Mouse (Mus musculus) hindlimb bud, embryonic 11.5 days (tissue): ENCODE data around the gene Epha8.

Source experiments
- DNase-seq: peaks from one replicate; pipeline ENCODE4 v3.0.0-alpha.2; 2012; ENCODE audit warnings: low read depth, low spot score; ENCODE audit errors: extremely low spot score

The Epha8 gene

DNA sequence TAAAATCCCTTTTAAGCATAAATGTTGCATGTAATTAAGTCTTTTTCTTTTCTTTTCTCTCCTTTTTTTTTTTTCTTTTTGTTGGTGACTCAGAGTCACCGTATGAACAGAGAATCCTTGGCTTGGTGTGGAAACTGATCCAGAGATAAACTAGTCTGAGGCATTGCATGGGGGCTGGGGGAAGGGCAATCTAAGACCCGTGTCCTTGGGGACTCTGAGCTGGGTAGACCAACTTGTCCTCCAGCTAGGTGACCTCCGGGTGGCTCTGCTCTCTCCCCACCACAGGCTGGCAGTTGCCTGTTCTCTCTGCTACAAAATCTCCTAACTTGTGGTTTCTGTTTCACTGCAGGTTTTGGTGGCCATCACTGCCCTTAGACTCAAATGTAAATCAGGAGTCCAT, 3.5 kb upstream of the Epha8 start:
- no peak for DNase-seq

- no peak for DNase-seq
Measured at GRCm38 (mm10) chr4:136954562-136954961, 2.1 kb downstream of the Epha8 start.

GRCm38 (mm10) chr4:136949266-136949989, 7.2 kb downstream of the Epha8 start:
- DNase-seq = no peak

DNA sequence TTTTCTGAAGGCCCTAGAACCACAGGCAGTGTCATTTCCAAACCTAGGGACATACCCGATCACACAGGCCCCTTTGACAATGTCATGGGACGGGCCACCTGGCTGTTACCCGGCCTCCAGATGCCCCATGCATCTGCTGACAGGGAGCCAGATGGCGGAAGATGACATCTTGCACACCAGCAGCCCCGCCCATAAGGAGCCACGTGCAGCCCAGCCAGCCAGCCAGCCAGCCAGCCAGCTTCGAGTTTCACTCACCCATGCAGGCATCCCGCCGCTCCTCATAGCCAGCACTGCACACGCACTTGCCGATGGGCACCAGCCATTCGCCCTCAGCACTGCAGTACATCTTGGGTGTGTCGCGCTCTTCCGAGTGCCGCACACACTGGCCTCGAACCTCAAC, 11.2 kb downstream of the Epha8 start:
- no peak for DNase-seq

DNA sequence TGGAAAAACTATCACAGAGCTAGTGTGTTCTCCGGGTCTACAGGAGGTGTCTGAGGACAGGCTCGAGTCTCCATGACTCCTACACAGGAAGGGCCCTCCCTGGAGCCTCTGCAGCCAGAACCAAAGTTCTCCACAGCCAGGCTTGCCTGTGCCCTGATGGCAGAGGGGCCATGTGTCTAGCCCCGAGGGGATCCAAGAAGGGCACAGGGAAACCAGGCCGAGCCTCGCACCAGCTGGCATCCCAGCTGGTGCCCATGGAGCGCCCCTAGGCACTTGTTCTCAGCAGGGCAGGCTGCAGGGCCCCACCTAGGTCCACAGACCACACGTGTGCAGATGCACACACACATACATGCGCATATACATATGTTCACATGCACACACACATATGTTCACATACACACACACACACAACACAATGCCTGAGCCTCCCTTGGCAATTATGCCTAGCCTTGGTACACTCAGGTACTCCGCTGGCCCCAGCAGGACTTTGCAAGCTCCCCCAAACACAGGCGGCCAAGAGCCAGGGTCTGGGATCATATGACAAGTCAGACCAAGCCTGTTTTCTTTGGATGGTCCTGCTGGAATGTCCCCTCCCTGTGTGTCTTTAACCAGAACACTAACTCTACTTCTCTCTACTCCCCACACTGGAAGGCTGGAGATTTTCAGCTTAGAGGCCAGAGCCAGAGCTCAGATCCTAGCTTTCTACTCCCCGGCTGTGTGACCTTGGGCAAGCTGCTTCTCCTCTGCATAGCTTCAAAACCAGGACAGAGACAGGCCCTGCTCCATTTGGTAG, 11.9 kb downstream of the Epha8 start:
- DNase-seq = no peak

GRCm38 (mm10) chr4:136943175-136943574, 13.4 kb downstream of the Epha8 start:
- DNase-seq = no peak

DNA sequence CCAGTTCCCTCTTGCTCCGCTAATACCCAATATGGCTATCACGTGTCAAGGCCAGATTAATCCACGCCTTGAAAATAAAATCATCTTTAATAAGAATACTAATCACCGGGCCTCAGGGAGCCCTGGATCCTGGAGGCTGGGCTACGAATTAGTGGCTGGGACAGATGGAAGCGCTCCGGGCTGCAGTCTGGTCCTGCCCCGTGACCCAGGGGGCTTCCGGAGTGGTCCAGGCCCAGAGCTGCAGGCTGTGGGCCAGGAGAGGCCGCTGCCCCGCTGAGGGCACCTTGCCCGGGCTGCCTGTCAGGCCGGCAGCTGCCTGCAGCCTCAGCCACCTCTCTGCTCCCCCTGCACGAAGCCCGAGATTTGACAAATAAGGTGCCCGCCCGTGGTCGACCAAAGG, 13.9 kb downstream of the Epha8 start:
- no peak for DNase-seq

DNA sequence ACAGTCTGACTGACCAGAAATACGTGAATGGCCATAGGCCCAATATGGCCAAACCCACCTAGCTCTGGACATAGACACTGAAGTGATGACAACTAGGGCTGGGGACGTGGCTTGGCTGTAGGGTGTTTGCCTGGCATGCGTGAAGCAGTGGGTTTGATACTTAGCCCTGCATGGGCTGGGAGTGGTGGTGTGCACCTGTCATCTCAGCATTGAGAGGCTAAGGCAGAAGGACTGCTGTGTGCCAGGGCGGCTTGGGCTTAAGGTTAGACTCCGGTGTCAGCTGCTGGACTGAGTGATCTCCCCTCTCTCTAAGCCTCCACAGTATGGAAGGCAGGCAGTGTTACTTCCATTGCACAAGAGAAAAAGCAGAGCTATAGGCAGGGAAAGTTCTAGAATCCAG, 18.7 kb downstream of the Epha8 start:
- DNase-seq = no peak

DNA sequence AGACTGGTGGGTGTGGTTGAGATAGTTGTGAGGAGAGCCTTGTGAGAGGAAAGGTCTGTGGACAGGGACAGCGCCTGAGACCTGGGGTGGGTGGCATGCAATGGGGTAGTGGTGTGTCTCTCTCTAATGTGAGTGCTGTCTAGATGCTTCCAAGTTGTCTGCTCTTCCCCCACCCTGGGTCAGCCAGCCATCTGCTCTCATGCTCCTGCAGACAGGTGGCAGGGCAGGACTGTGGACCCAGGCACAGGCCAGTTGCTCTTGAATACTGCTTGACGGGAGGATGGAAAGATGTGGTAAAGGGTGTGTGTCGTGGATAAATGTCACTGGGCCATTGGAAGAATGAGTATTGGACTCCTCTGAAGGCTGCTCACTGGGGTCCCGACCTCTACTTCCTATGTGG, 19.3 kb downstream of the Epha8 start:
- DNase-seq = no peak

- DNase-seq = no peak
Measured at GRCm38 (mm10) chr4:136934746-136935613, 21.6 kb downstream of the Epha8 start.

DNA sequence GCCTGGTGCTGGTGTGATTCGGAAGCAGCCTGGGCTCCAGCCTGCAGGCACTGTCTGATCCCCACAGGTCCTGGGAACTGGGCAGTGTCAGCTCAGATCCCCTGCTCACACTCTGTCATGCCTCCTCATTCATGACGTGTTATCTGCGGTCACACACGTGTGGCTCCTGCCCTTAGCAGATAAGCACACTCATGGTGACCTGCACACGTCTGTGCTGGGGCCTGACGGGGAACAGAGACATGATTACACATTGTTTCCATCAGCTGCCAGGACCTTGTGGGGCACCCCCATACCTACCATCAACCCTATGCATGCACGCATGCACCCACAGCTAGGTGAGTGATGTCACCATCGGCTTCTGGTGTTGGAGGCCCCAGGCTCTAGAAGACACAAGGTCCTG, 26.1 kb downstream of the Epha8 start:
- DNase-seq = no peak

DNA sequence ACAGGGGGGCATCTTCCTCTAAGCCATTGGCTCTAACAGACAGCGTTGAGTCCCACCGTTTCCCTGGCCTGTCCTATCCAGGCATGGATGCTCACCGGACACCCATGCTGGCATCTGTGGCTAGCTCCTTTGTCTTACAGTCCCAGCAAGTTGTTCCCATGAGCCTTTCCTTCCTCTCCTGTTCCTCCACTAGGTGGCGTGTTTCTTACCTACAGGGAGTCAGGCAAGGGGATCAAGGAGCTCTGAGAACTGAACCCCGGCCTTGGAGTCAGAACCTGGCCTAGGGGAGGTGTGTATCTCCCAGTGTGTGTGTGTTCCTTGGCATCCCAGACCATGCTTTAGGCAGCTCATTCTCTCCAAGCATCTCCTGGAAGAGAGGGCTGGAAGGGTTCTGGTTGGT, 27.7 kb downstream of the Epha8 start:
- DNase-seq = peak; percentile 44

- DNase-seq = no peak
Measured at GRCm38 (mm10) chr4:136925804-136926203, 30.8 kb downstream of the Epha8 start.

DNA sequence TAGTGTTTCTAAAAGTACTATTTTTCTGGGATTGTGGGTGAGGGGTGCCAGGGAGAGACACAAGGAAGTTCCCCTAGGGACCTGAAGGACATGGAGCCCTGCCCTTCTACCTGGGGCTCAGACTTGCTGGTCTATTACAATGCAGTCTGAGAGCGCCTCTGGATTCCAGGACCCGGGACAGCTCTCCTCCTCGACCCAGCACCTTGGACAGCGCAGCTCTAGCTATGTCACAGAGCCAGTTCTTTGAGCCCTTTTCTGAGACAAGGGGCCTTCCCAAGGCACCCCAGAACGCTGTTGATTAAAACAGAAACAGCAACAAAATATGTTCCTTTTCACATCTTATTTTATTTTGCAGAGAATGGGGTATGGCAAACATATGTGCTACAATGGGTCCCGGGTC, 32.1 kb downstream of the Epha8 start:
- DNase-seq = peak; percentile 57

DNA sequence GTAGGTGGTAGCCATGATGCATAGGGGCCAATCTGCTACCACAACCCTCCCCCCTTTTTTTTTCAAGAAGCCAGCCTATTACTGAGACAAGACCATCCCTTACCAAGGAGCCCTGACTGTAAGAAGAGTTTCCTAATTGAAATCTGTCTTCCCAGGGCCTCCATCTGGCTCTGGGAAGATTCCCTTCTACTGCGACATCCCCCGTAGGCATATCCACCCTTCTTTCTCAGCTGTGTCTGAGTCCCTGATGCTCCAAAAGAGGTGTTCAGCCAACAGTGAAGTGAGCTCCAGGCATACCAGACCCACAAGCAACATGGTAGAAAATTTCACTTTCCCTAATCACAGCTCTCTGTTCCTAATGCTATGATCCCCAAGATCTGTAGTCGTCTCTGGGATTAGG, 37.1 kb downstream of the Epha8 start:
- DNase-seq = no peak

GRCm38 (mm10) chr4:136918834-136919233, 37.8 kb downstream of the Epha8 start:
- DNase-seq = no peak

DNA sequence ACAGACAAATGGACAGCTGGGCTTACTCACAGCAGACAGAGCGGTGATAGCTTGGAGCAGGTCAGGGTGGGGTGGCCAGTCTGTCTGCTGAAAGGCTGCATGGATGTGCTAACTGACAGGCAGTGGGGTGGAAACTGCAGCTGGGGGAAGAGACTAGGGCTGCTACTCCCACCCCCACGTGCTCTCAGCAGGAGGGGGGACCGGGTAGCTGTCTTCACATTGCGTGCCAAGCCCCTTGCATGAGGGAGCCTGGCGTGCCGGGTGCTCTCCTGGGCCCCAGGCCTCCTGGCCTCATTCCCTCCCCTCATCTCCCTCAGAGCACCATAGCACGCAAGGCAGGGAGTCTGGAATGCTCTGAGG, 39.5 kb downstream of the Epha8 start:
- no peak for DNase-seq

DNA sequence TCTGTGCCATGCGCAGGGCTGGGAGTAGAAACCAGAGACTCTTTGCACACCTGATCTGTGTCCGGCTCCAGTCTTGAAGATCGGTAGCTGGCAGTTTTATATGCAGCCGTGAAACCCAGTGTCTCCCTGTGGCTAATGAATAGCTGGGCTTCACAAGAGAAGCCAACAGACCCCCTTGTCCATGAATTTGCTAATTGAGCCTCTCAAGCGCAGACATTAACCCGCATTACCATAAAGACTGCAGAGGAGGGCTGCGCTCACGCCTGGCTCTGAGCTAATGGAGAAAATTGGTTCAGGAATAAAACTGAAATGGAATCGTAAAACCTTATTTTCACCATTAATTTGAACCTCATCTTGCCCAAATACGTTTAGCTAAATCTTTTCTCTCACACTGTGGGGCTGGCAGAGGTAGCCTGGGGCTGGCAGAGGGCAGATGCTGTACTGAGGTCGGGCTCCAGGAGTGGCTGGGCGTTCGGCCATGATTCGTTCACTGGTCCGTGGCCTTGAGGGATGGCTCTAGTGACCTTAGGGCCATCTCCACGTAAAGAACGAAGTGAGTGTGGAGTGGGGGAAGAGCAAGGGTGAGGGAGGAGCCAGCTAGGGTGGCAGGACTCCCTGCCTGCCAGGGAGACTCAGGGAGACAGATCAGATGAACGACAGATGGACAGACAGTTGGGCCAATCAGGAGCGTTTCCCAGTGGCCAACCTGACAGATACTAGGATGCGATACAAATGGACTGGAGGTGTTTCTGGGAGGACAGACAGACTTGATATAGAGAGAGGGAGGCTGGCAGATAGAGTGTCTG, 40.1 kb downstream of the Epha8 start:
- no peak for DNase-seq

DNA sequence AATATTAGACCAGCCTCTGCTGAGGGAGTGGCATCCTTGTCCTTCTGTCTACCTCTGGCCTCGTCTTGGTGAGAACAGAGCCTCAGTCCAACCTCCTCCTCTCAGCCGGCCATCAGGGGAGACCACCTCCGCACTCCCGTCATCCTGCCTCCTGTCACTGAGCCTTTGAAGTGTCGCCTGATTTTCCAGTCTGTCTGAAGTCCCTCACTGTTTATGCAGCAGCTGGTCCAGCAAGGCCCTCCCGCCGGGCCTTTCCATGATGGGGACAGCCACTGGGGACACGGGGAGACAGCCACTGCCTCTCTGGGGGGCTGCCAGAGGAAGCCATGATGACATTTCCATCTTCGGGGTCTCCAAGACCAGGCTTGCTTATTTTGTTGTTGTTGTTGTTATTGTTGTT, 43.8 kb downstream of the Epha8 start:
- DNase-seq = no peak

GRCm38 (mm10) chr4:136911804-136912203, 44.8 kb downstream of the Epha8 start:
- no peak for DNase-seq

DNA sequence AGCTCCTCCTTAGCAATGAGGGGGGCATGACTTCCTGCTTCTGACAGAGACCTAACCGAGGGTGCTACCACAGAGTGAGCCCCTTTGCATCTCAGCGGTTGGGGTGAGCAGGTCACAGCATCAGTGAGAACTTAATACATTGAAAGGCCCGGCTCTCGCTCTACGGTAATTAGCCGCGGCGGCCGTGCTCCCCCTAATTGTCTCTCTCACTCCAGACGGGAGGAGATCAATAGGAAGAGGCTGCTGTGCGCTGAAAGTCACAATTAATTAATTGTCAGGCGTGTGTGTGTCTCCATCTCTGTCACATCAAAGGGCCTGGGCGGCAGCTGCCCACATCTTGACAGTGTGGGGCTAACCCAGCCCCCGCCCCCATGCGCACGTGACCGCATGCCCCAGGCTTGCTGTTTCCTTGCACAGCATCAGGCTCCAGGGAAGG, 45.4 kb downstream of the Epha8 start:
- no peak for DNase-seq
